Mouse (Mus musculus) adrenal gland, postnatal 25 days (tissue): Measurements from ENCODE around the gene Ubl4a. TPM values are rescaled to one million over a fixed set of nuclear protein-coding genes. Genes with fewer than 3 reads are reported as not detected.
"Not testable (repeated sequence)": the region's sequence is repeated elsewhere in the genome, so short reads cannot be mapped to it uniquely, and the experiment has no call there.

ENCODE experiments used
- DNase-seq: peaks from one replicate; pipeline ENCODE4 v3.0.0; 2021; ENCODE audit warnings: mixed read lengths
- long read RNA-seq: library from polyadenylated mRNA; stranded (forward); transcript quantifications from one replicate; pipeline ENCODE4 v2.0.0, GENCODE M21; 2021
- total RNA-seq: library from RNA; stranded (reverse); gene quantifications from 2 replicates; pipeline ENCODE4 v1.2.3, GENCODE M21; 2021

Ubl4a gene
- 59.6 and 60.7 TPM in 2 replicates for total RNA-seq
- long read RNA-seq, transcript Ubl4a-206 (4 exons, 2,442 nt) = major isoform, 79 of 91 reads
- long read RNA-seq, partial matches to known transcripts = 0 of 91 reads
- long read RNA-seq, other reads (novel, unspliced or antisense) = 11 of 91 reads

DNA sequence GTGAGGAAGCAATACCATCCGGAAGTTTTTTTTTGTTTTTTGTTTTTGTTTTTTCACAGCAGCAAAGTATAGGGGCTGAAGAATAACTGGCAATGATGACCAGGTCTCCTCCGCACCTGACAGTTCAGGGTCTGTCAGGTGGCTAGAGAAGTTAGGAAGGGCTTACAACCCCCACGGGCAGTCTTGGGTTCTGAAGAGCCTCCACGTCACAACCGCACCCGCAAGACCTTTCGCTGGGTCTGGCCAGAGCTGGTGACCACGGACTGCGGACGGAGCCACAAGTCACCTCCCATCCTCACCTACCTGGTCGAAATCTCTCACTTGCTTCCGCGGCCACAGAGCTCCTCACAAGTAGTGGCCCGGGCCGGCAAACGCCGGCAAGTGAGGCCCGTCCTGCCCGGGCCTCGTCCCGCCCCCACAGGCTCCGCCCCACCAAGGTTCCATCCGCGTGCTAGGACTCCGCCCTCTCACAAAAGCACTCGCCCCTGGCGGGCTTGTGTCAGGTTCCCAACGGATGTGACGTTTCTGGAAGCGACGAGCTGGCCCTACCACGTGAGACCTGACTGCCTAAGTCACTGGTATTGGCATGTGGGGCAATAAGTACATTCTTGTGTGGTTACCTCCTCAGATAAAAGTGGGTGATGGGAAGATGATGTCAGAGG lies at the start of gene Ubl4a, which contains the start of gene Slc10a3:
Gene Ubl4a, minus strand, starts transcription at position 331 of the 662 bp plus-strand sequence.
Gene Slc10a3, minus strand, starts transcription at position 462 of the 662 bp plus-strand sequence.
- DNase-seq = peak; percentile 84

DNA sequence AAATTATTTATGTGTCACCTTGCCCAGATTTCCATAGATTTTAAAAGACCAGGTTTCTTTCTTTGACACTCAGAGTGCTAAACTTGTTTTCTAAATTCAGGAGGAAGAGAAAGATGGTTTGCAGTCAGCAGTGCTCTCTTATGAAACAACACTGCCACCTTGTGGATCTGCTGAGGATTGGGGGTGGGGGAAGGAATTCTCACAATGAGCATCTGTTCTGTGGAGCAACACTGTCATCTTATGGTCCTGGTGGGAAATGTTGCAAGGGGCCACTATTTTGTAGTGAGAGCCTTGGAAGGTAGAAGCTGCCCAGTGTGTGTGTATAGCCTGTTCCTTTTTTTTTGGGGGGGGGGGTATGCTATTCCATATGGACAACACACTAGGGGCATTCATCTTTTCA lies 40.4 kb upstream of the Ubl4a start:
- DNase-seq = peak; percentile 35

DNA sequence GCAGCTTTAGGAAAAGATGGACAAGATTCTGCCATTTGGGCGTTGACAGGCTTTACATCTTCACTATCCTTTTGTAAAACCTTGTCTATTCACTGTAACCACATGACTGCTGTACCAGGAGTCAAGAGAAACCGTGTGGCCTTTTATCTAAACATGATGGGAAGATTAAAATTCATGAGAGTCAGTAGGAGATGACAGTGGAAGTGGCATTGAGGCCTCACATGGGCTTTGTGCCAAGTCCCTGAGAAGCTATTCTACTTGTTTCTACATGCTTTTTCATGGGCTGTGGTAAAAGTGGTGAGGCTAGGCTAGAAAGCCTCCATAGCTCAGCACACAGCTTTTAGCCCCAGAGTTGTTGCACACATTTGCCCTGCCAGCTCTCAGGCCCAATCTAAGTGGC lies 35.3 kb upstream of the Ubl4a start:
- DNase-seq = no peak

DNA sequence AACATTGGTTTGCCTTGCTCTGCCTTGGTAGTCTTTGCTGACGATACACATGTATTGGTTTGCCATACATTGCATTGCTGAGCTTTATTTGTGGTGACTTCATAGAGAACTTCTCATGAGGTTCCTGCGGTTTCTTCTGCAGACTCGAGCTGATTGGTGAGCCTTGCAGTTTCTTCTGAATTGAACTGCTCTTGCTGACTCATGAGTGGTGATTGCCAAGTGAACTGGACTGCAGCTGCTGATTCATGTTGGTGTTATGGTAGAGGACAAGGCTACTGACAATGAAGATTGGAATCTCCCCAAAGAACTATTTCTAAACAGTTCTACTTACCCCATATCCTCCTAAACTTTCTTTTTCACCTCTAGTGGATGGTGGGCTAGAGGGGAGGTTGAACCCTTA lies 27.1 kb upstream of the Ubl4a start:
- no peak for DNase-seq

DNA sequence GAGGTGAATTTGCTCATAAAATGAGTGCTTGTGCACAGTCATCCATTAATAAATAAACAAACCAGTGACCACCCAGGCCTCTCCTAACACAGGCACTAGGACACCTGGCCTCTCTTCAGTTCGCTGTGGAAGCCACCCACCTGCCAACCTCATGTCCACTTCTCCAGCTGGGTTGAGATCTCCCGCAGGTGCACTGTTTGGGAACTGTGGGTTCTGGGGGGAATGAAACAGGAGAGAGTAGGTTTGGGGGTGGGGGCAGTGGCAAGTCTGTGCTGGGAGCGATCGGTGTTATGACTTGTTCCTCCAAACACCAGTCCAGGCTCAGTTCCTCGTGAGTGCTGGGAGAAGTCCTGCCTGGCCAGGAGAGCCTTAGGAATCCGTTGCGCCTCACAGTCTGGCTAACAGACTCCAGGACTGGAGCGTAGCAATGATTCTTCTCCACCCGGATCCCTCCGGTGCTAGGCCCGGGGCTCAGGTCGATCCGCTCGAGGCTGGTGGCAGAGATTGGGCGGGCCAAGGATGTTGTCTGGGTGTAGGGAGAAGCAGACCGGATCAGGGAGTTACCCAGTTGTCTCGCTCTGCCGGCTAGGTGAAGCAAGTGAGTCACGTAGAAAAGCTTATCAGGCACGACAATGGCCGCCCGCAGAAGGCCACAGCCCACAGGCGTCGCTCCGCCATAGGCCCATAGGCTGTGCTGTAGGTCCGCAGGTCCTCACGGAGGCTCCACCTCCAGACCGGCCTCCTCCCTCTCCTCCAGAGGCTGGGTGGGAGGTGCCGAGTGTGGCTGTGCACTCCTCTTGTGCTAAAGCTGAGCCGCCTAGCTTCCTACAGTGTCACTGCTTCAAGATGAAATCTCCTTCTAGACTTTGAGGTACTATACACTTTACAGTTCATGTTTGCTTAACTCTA lies 19.8 kb upstream of the Ubl4a start, which contains the start of the genes Fam3a and Ikbkg:
Gene Fam3a, minus strand, starts transcription at position 738 of the 909 bp plus-strand sequence.
Gene Ikbkg, plus strand, starts transcription at position 756 of the 909 bp plus-strand sequence.
- DNase-seq = peak; percentile 81

DNA sequence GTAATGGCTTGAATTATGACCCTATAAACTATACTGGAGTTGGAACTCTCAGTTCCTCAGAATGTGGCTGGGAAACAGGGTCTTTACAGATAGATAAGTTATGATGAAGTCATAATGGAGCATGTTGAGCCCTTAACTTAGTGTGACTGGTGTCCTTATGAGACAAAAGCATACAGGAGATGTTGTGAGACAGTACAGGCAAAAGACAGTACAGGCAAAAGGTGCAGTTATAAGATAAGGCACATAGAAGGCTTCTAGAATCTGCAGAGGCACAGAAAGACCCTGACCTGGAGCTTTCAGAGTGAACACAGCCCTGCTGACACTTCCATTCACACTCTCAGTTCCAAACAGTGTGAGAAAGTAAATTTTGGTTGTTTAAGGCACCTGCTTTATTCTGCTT lies 15.1 kb upstream of the Ubl4a start:
- DNase-seq = no peak

DNA sequence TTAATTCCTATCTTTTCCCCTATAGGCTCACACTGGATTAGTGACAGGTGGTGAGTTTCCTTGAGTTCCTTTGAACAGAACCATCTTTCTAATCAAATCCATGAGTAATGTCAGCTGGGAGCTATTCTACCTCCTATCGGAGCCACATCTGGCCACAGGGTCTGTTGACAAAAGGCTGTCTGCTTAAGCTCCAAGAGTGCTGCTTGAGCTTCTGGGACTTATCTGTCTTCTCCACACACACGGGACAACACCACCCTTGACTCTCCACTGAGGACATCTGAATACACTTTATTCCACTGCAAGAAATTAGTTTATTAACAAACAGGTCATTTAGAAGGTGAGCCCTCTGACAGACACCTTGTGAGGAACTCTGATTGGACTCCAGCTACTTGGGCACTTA lies 11.4 kb upstream of the Ubl4a start:
- no peak for DNase-seq

DNA sequence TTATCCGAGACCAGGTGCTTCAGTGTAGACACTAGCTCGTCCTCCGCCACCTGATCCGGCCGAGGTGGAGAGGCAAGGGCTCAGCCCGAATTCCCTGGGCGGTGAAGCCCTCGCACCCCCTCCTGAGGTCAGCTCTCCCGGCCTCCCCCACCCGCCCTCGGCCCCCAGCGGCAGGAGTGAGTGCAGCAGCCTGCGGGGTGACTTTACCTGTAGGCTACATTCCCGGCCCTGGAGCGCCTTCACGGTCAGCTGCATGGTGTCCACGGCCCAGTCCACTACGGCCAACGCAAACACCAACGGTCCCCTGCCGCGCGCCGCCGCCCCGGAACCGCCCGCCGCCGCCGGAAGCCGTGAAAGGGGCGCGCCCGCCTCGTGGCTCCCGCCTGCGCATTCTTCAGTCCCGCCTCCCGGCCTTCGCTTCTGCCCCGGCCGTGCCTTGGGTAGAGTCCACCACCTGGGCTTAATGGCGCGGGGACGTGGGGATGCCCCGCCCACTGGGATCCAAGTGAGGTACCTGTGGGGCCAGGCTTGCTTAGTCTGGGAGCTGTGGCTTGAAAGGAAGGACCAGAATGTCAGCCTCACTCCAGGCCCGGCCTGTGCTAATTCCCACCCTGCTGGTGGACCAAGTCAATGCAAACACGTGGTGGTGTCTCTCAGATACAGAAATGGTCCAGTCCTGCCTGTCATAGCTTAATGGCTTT lies 4.7 kb downstream of the Ubl4a start:
- peak; percentile 81 for DNase-seq

DNA sequence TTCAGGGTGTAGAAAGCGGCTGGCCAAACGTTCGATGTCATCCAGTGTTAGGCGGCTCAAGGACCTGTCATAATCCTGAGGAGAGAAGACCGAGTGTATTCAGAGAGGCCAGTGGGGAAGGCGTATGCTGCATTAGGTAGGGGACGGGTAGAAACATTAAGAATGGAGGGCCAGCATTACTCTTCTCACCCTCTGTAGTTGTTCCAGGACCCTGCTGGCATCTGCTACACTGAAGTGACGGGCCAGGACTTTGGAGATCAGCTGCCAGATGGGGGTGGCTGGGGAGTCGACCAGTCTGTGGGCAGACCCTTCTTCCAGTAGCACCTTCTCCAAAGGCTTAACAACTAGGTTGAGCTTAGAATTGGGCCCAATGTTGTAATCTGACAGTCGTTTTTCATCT lies 5.5 kb downstream of the Ubl4a start:
- no peak for DNase-seq

DNA sequence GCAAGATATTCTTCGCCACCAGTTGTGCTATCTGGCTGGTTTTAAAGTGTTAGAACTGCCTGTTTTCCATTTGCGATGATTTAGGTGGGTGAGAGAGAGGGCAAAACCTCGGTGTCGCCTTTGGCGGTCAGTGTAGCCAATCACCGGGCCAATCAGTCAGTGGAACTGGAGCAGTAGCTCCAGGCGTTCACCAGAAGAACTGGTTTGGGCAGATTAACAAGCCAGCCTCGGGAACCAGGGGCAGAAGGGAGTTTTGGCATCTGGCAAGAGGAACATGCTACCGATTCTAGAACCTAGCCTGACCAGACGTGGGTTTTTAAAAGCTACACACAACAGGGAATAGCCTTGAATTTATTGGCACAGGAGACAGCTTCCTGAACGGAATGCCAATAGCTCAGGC lies 13.8 kb downstream of the Ubl4a start:
- no peak for DNase-seq

DNA sequence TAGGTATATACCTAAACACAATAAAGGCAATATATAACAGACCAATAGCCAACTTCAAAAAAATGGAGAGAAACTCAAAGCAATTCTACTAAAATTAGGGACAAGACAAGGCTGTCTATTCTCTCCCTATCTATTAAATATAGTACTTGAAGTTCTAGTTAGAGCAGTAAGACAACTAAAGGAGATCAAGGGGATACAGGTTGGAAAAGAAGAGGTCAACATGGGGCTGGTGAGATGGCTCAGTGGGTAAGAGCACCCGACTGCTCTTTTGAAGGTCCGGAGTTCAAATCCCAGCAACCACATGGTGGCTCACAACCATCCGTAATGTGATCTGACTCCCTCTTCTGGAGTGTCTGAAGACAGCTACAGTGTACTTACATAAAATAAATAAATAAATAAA lies 15.9 kb downstream of the Ubl4a start:
- not testable (repeated sequence) for DNase-seq

DNA sequence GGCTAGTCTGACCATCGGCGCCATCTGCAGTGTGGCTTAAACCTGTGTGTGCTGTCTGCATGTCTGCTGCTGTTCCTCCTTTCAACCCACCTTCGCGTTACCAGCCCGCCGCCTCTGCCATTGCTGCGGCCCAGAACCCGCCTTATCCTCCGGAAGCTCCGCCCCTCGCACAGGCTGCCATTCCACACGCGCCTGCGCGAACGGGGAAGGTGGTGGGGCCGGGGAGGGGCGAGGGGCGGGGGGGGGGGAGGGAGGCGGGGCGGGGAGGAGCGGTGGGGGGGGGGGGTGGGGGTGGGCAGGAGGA lies 19.6 kb downstream of the Ubl4a start, which contains the start of gene Lage3:
Gene Lage3, minus strand, starts transcription at position 152 of the 304 bp plus-strand sequence.
- DNase-seq = peak; percentile 86

DNA sequence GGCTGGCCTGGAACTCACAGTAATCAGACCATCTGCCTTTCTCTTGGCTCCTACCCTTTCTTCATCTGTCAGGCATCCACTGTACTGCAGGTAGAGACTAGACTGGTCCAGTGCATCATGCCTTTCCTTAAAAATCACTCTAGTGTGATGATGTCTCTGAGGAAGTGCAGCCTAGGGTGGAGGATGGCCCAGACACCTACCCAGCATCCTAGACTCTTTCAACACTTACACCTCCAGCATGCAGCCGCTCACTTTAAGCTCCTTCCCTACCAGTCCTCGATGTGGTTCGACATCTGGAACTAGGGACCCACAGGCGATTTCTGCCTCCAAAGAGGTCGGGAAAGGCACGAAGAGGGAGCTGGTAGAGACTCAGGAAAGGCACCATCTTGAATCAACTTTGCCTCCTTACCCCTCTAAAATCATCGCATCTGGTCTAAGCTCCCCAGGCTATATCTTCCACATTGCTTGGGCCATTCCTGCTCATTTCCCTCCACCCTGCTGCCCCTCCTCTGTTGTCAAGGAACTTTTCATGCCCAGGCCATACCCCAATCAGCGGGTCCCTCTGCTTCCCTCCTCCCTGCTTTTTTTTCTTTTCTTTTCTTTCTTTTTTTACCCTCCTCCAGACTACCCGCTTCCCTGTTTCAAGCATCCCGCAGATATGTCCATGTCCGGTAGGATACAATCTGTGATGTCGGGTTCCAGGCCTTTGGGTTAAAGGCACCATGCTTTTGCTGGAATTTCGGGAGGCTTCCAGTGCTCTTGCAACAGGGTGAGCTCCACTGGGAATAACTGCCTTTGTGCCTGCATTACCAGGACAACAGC lies 20.2 kb downstream of the Ubl4a start:
- no peak for DNase-seq

DNA sequence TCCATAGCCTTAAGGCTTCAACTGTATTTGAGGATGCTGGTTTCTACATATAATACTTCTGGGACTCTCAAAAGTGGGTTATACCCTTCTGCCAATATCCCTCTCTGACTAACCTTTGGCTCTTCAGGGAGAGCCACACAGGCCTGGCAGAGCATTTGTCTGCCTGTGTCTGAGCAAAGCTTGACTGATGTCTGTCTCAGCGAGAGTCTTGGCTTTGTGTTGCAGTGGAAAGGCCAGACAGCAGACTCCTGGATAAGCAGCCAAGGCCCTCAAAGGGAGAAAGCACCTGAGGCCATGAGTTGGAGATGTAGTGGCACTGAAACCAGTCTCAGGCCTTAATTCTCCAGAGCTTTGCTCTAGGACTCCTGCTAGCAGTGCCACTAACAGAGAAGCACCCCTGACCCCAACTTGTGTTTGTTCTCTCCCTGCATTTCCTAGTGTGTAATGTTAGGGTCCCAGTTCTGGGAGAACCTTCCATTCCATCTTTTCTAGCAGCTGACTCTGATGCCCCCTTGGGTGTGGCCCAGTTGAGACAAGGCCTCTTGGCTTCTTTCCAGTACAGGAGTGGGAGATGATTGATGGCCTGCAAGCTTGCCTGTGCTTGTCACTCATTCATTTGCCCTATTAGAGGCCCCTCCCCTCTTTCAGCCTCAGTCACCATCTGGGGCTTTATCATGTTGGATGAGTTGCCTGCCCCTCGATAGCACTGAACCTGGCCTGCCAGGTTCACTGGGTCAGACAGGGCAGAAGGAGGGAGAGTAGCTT lies 42.7 kb downstream of the Ubl4a start:
- no peak for DNase-seq

DNA sequence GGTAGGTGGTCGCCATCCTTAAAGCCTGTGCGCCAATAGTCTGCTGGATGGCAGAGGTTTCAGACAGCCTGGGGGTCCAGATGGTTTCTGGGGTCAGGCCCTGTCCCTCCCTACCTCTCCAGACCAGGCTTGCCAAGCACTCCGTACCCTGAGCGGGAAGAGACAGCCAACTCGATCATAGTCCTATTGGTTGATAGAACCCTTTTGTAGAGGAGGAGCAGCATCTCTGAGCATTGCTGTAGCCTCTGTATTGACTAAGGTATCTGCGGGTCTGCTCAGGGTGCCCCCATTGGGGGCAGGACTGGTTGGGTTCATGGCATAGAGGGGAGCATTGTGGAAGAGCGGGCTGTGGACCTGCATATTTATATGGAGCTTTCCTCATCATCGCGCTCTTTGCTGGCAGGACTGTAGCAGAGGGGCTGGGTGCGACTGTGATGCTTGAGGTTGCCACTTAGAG lies 43.8 kb downstream of the Ubl4a start:
- no peak for DNase-seq

DNA sequence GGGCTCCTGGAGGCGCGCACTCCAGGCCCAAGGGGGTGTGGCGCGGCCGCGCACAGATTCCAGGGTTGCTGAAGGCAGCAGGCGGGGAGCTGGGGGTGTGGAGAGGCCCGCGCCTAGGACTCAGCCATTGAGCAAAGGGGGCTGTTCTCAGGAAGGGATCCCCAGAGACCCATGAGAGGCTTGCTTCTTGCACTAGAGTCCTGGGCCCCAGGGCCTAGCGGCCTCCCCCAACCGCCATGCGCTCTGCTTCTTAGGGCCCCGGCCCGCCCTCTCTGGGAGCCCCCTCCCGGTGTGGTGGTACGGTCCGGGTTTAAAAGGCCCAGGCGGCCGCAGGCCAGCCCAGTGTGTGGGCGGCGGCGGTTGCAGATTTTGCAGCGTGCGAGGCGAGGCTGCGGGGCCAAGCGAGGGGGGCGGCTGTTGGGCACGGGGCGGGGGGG lies 44.3 kb downstream of the Ubl4a start, which contains the start of gene Plxna3:
Gene Plxna3, plus strand, starts transcription at position 342 of the 437 bp plus-strand sequence.
- peak; percentile 75 for DNase-seq
